Mouse (Mus musculus): Measurements from ENCODE around the gene Meis2. TPM values are rescaled to one million over a fixed set of nuclear protein-coding genes. Genes with fewer than 3 reads are reported as not detected.

Gene Meis2
- total RNA-seq, 2 experiments from 2014 or later, result 224 to 238 TPM

- no peak for DNase-seq
Measured at GRCm38 (mm10) chr2:116068461-116068860, 2.8 kb upstream of the Meis2 start.

GRCm38 (mm10) chr2:116067711-116068110 lies 2.1 kb upstream of the Meis2 start:
- no peak for DNase-seq

- DNase-seq, result peak; percentile 96
Measured at GRCm38 (mm10) chr2:116067065-116067497, 1.4 kb upstream of the Meis2 start.

- DNase-seq, result peak in 1 of 2 experiments; percentile 65
Measured at GRCm38 (mm10) chr2:116066057-116066941, 660 bp upstream of the Meis2 start.

GRCm38 (mm10) chr2:116065057-116065456 lies 582 bp downstream of the Meis2 start:
- peak; percentile 83 to 85 for DNase-seq

GRCm38 (mm10) chr2:116064521-116064920 lies 1.1 kb downstream of the Meis2 start:
- no peak for DNase-seq

- DNase-seq, result peak in 1 of 2 experiments; percentile 61
Measured at GRCm38 (mm10) chr2:116063819-116064293, 1.8 kb downstream of the Meis2 start.

GRCm38 (mm10) chr2:116062761-116063441 lies 2.7 kb downstream of the Meis2 start:
- peak in 1 of 2 experiments; percentile 60 for DNase-seq

- DNase-seq, result peak in 1 of 2 experiments; percentile 56
Measured at GRCm38 (mm10) chr2:116062251-116062651, 3.4 kb downstream of the Meis2 start.

- DNase-seq, result peak in 1 of 2 experiments; percentile 48
Measured at GRCm38 (mm10) chr2:116061401-116062021, 4.1 kb downstream of the Meis2 start.

- DNase-seq, result no peak
Measured at GRCm38 (mm10) chr2:116060701-116061400, 4.8 kb downstream of the Meis2 start.

GRCm38 (mm10) chr2:116060210-116060609 lies 5.4 kb downstream of the Meis2 start:
- DNase-seq, result no peak

- no peak for DNase-seq
Measured at GRCm38 (mm10) chr2:116059661-116060060, 6.0 kb downstream of the Meis2 start.

GRCm38 (mm10) chr2:116059066-116059465 lies 6.6 kb downstream of the Meis2 start:
- no peak for DNase-seq

GRCm38 (mm10) chr2:116058511-116058910 lies 7.1 kb downstream of the Meis2 start:
- no peak for DNase-seq

GRCm38 (mm10) chr2:116056826-116057225 lies 8.8 kb downstream of the Meis2 start:
- no peak for DNase-seq

- DNase-seq, result no peak
Measured at GRCm38 (mm10) chr2:116055686-116056620, 9.7 kb downstream of the Meis2 start.

- DNase-seq, result no peak
Measured at GRCm38 (mm10) chr2:116053931-116054330, 11.7 kb downstream of the Meis2 start.

GRCm38 (mm10) chr2:116052688-116053421 lies 12.8 kb downstream of the Meis2 start:
- no peak for DNase-seq
